In the genomic region with DNA sequence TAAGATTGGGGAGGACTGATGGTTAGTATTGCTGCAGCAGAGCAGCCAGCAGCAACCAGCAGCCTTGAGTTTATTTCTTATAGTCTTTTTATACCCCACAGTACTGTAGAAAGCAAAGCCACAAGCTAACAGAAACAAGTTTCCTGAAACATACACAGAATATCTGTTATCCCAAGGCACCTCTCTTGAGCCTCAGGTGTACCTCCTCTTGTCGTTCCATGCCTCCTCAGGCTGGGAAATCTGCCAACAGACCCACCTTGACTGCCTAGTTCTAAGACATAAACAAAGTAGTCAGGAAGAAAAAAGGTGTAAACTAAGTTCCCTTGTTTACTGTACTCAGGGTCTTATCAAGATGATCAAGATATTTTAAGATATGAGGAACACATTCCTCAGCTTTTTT, we compare ENCODE assay signal across 10 mouse cellular contexts. TPM values are rescaled to one million over a fixed set of nuclear protein-coding genes. Genes with fewer than 3 reads are reported as not detected.
"Had no signal": no experiment of that assay in that cellular context is flagged by ENCODE, and none has a peak within 500 bp of the region (broad histone marks: within the 10 kb centered on the region; RNA-seq: fewer than 3 reads in every experiment).

No protein-coding gene starts in this region.

RNA-seq across cellular contexts. Expression of a gene that starts 47.1 kb away (rescaled TPM):
- polyA plus RNA-seq: inflammation-experienced regulatory T-cells, adult 6 months; intestine, postnatal 0 days; kidney, embryonic 15.5 days; large intestine, adult 2 months; limb, embryonic 13.5 days; liver, adult 2 months; liver, embryonic 14.5 days; macrophage; neural tube, embryonic 13.5 days; thymus, adult 2 months had no signal
